Mouse (Mus musculus) embryonic facial prominence, embryonic 14.5 days (tissue): ENCODE data around the gene Pisd. TPM values are rescaled to one million over a fixed set of nuclear protein-coding genes. Genes with fewer than 3 reads are reported as not detected.
"Not testable (repeated sequence)": the region's sequence is repeated elsewhere in the genome, so short reads cannot be mapped to it uniquely, and the experiment has no call there.

Experiments
- ATAC-seq: fragments of 200-750 bp; cut with Nextera tagmentation; 2 replicates; pipeline ENCODE4 v1.8.0; 2017; ENCODE audit warnings: low read depth, moderate number of reproducible peaks, moderate TSS enrichment
- DNase-seq: peaks from one replicate; pipeline ENCODE4 v3.0.0-alpha.2; 2015; ENCODE audit warnings: low spot score
- H3K27ac ChIP-seq: fragments of 300-500 bp; sonication (generic); replicated peaks from 2 replicates; pipeline ENCODE4 v1.5.1; 2014; ENCODE audit warnings: low read depth, mild to moderate bottlenecking, low read length, moderate library complexity
- H3K27me3 ChIP-seq: fragments of 300-500 bp; sonication (generic); replicated peaks from 2 replicates; pipeline ENCODE4 v1.6.1; 2014; ENCODE audit warnings: low read length; ENCODE audit not compliant: control insufficient read depth, insufficient read depth
- H3K36me3 ChIP-seq: fragments of 300-500 bp; sonication (generic); 2 replicates; pipeline ENCODE4 v1.6.1; 2014; ENCODE audit warnings: low read length, mixed read lengths; ENCODE audit not compliant: control insufficient read depth, insufficient read depth
- H3K4me1 ChIP-seq: fragments of 300-500 bp; sonication (generic); 2 replicates; pipeline ENCODE4 v1.6.1; 2014; ENCODE audit warnings: antibody characterized with exemption, low read length; ENCODE audit not compliant: control insufficient read depth, insufficient read depth
- H3K4me2 ChIP-seq: fragments of 300-500 bp; sonication (generic); 2 replicates; pipeline ENCODE4 v1.6.1; 2014; ENCODE audit warnings: low read depth, mild to moderate bottlenecking, low read length, moderate library complexity, mixed read lengths
- H3K4me3 ChIP-seq: fragments of 300-500 bp; sonication (generic); 2 replicates; pipeline ENCODE4 v1.5.1; 2014; ENCODE audit warnings: low read depth, mild to moderate bottlenecking, low read length
- H3K9ac ChIP-seq: fragments of 300-500 bp; sonication (generic); 2 replicates; pipeline ENCODE4 v1.6.1; 2014; ENCODE audit warnings: low read depth, mild to moderate bottlenecking, low read length, moderate library complexity, mixed read lengths
- H3K9me3 ChIP-seq: fragments of 300-500 bp; sonication (generic); 2 replicates; pipeline ENCODE4 v1.6.1; 2016; ENCODE audit warnings: low read length; ENCODE audit not compliant: control insufficient read depth
- WGBS: fragments of 180-500 bp; shearing (Covaris S2); extraction: QIAGEN DNeasy Blood & Tissue Kit; methylation state at CpG from one replicate; pipeline ENCODE4 v1.1.7; 2014; 5-methylcytosine and 5-hydroxymethylcytosine counted together
- polyA plus RNA-seq: library from polyadenylated mRNA; unstranded; fragments of >200 nt; fragmentation: Nextera tagmentation; extraction: Ambion mirVana; gene quantifications from 2 replicates; pipeline ENCODE4 v1.2.1, GENCODE M21; 2014

The Pisd gene
- polyA plus RNA-seq, 1 experiment from 2014 or later: 52.5 TPM

- no peak overlapping the region for H3K9ac ChIP-seq
- no peaks in the 10 kb centered on the region for H3K36me3 ChIP-seq
- DNase-seq (no peak), ATAC-seq (no peak)
- H3K9me3 ChIP-seq: no peaks in the 10 kb centered on the region
- no peak overlapping the region for H3K27ac ChIP-seq
- no peak overlapping the region for H3K4me2 ChIP-seq
- H3K4me1 ChIP-seq: no peaks in the 10 kb centered on the region
- no peaks in the 10 kb centered on the region for H3K27me3 ChIP-seq
- H3K4me3 ChIP-seq: no peak overlapping the region
- 94% methylated on average over 8 of the region's 8 CpGs for WGBS
These were observed 29.3 kb downstream of the Pisd start for GRCm38 (mm10) chr5:32756141-32756540.

- 49% methylated on average over 2 of the region's 2 CpGs for WGBS
- Histone ChIP-seq H3K4me3 (no peak overlapping the region), H3K4me2 (no peak overlapping the region), H3K27ac (no peak overlapping the region), H3K36me3 (no peaks in the 10 kb centered on the region), H3K4me1 (no peaks in the 10 kb centered on the region), H3K9ac (no peak overlapping the region), H3K9me3 (no peaks in the 10 kb centered on the region), H3K27me3 (no peaks in the 10 kb centered on the region)
- ATAC-seq (no peak), DNase-seq (no peak)
These were observed 33.7 kb downstream of the Pisd start for GRCm38 (mm10) chr5:32751736-32752135.

- H3K27me3 ChIP-seq: no peaks in the 10 kb centered on the region
- 91% methylated on average over 6 of the region's 6 CpGs for WGBS
- H3K36me3 ChIP-seq: no peaks in the 10 kb centered on the region
- H3K4me2 ChIP-seq: no peak overlapping the region
- ATAC-seq (no peak), DNase-seq (no peak)
- H3K4me1 ChIP-seq: no peaks in the 10 kb centered on the region; the same call in 1 of the 2 replicates
- H3K4me3 ChIP-seq: no peak overlapping the region
- no peaks in the 10 kb centered on the region for H3K9me3 ChIP-seq
- H3K9ac ChIP-seq: no peak overlapping the region
- H3K27ac ChIP-seq: no peak overlapping the region
These were observed 36.5 kb downstream of the Pisd start for GRCm38 (mm10) chr5:32748936-32749335.

- H3K4me3 ChIP-seq: no peak overlapping the region
- WGBS: 59% methylated on average over 6 of the region's 6 CpGs
- no peak overlapping the region for H3K4me2 ChIP-seq
- ATAC-seq (peak; percentile 49; the same call in 1 of the 2 replicates), DNase-seq (peak; percentile 69)
- H3K4me1 ChIP-seq: no peaks in the 10 kb centered on the region; the same call in 1 of the 2 replicates
- no peaks in the 10 kb centered on the region for H3K27me3 ChIP-seq
- H3K9me3 ChIP-seq: no peaks in the 10 kb centered on the region
- no peak overlapping the region for H3K27ac ChIP-seq
- no peaks in the 10 kb centered on the region for H3K36me3 ChIP-seq
- H3K9ac ChIP-seq: no peak overlapping the region
These were observed 37.6 kb downstream of the Pisd start for GRCm38 (mm10) chr5:32747650-32748375.

- DNase-seq (peak; percentile 82), ATAC-seq (peak; percentile 86)
- no peaks in the 10 kb centered on the region for H3K9me3 ChIP-seq
- no peaks in the 10 kb centered on the region; the same call in 1 of the 2 replicates for H3K4me1 ChIP-seq
- peak overlapping the region; percentile 52; the same call in 1 of the 2 replicates for H3K9ac ChIP-seq
- H3K36me3 ChIP-seq: no peaks in the 10 kb centered on the region
- no peaks in the 10 kb centered on the region for H3K27me3 ChIP-seq
- peak overlapping the region; percentile 31 for H3K4me3 ChIP-seq
- H3K4me2 ChIP-seq: peak overlapping the region; percentile 43
- 12% methylated on average over 6 of the region's 10 CpGs for WGBS
- H3K27ac ChIP-seq: peak overlapping the region; percentile 79
These were observed 39.5 kb downstream of the Pisd start for GRCm38 (mm10) chr5:32745705-32746655.

GRCm38 (mm10) chr5:32742149-32742548, 43.3 kb downstream of the Pisd start:
- DNase-seq: peak; percentile 20
- H3K4me1 ChIP-seq: no peaks in the 10 kb centered on the region; the same call in 1 of the 2 replicates
- H3K27me3 ChIP-seq: no peaks in the 10 kb centered on the region
- H3K36me3 ChIP-seq: 0 out of 2 replicates have a peak, but pooled peaks cover 4% of the 10 kb centered on the region
- ATAC-seq: no peak
- WGBS: 63% methylated on average over 9 of the region's 9 CpGs
- H3K9me3 ChIP-seq: no peaks in the 10 kb centered on the region
- H3K9ac ChIP-seq: no peak overlapping the region
- no peak overlapping the region for H3K4me2 ChIP-seq
- H3K27ac ChIP-seq: no peak overlapping the region; the same call in 1 of the 2 replicates
- no peak overlapping the region for H3K4me3 ChIP-seq

- 80% methylated on average over 4 of the region's 4 CpGs for WGBS
- not testable (repeated sequence) for H3K4me3 ChIP-seq, H3K4me2 ChIP-seq, H3K9ac ChIP-seq, H3K36me3 ChIP-seq, H3K27me3 ChIP-seq, H3K9me3 ChIP-seq, H3K4me1 ChIP-seq, DNase-seq, H3K27ac ChIP-seq, ATAC-seq
These were observed 44.1 kb downstream of the Pisd start for GRCm38 (mm10) chr5:32741377-32741776.

GRCm38 (mm10) chr5:32740850-32741249, 44.6 kb downstream of the Pisd start:
- H3K27ac ChIP-seq, H3K4me2 ChIP-seq, H3K4me3 ChIP-seq, H3K27me3 ChIP-seq, H3K9me3 ChIP-seq, ATAC-seq, H3K4me1 ChIP-seq, H3K9ac ChIP-seq, H3K36me3 ChIP-seq, DNase-seq: not testable (repeated sequence)
- WGBS: 88% methylated on average over 7 of the region's 8 CpGs
